Mouse (Mus musculus): Measurements from ENCODE around the gene Lyve1. TPM values are rescaled to one million over a fixed set of nuclear protein-coding genes. Genes with fewer than 3 reads are reported as not detected.

Gene Lyve1
- total and polyA plus RNA-seq, 3 experiments, result not detected

DNA sequence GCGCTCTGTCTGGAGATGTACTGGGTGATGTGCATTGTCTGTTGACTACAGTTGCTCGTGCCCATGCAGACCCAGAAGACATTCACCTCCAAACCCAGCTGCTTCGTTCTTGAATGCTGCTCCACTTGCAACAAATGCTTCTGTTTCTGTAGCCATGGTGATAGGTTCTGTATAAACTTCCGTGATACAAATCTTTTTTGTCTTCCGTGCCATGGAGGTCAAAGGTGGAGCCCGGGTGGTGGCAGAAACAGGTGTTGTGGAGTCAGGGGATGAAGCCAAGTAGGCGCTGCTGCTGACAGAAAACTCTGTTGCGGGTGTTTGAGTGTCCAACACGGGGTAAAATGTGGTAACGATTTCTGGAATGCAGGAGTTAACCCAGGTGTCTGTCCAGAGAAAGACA, 9.4 kb downstream of the Lyve1 start:
- Histone ChIP-seq H3K36me3 (ENCODE audit: control insufficient read depth in 1 of 2, insufficient read depth in 2 of 2, low read length in 2 of 2) (no peaks in the 10 kb centered on the region), H3K27me3 (ENCODE audit: control insufficient read depth in 1 of 2, insufficient read depth in 2 of 2, low read length in 2 of 2) (peaks cover 6 to 10% of the 10 kb centered on the region in 2 experiments), H3K9me3 (replicated peaks; ENCODE audit: insufficient read depth, low read length) (no peaks in the 10 kb centered on the region), H3K27ac (ENCODE audit: control insufficient read depth, low read depth, low read length) (no peak overlapping the region), H3K4me3 (ENCODE audit: control insufficient read depth in 1 of 2, insufficient read depth in 1 of 2, low read depth in 2 of 2, low read length in 2 of 2) (no peak overlapping the region), H3K79me2 (ENCODE audit: control insufficient read depth, insufficient read depth, low read length, poor library complexity) (no peaks in the 10 kb centered on the region), H3K9ac (ENCODE audit: control insufficient read depth, low read depth, low read length, poor library complexity, severe bottlenecking) (no peak overlapping the region), H3K4me1 (ENCODE audit: control insufficient read depth in 1 of 2, insufficient read depth in 2 of 2, low read length in 2 of 2) (no peaks in the 10 kb centered on the region)
- TF ChIP-seq NRF1 (IDR thresholded peaks at IDR 0.05; ENCODE audit: insufficient read depth, low read depth, low read length, poor library complexity, severe bottlenecking), result no peak
- no peak for TF ChIP-seq POLR2A (IDR thresholded peaks at IDR 0.05; ENCODE audit: control insufficient read depth in 1 of 2, insufficient read depth in 1 of 2, low read depth in 1 of 2, low read length in 2 of 2, poor library complexity in 1 of 2)
- TF ChIP-seq MAZ (IDR thresholded peaks at IDR 0.05; ENCODE audit: low read depth, low read length), result no peak
- TF ChIP-seq ELF1 (IDR thresholded peaks at IDR 0.05; ENCODE audit: low read depth, low read length), result no peak
- no peak for TF ChIP-seq KAT2A (conservative IDR thresholded peaks at IDR 0.05; ENCODE audit: low read depth, low read length)
- no peak for DNase-seq (ENCODE audit: low read depth, low spot score)

DNA sequence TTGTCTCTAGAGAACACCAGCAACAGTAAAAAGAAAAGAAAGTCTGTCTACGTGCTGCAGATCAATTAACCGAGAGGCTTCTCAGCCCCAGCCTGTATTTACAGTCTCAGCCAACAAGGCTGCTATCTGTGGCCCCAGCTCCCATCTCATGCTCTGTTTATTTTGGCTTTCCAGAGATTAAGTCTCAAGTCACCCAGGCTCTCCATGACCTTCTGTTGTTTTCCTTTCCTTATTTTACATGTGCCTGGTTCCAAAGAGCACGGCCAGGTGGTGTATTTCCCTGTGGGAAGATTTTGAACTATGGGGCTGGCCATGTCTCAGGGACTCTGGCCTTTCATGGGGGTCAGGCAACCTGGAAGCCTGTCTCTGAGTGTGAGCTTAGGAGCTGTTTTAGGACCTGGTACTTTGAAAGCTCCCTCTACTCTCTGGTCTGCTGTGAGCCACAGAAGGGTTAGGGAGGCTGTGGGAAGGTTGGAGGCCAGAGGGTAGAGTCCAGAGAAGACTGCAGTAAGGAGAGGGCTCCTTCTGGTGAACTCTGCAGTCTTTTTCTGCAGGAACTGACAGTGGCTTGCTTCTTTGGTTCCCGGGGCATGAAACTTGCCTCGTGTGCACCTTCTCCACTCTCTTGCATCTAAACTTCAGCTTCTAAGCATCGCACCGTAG, 11.4 kb downstream of the Lyve1 start:
- no peaks in the 10 kb centered on the region for H3K36me3 ChIP-seq (ENCODE audit: control insufficient read depth in 1 of 2, insufficient read depth in 2 of 2, low read length in 2 of 2)
- peaks cover 6 to 10% of the 10 kb centered on the region in 2 experiments for H3K27me3 ChIP-seq (ENCODE audit: control insufficient read depth in 1 of 2, insufficient read depth in 2 of 2, low read length in 2 of 2)
- no peaks in the 10 kb centered on the region for H3K79me2 ChIP-seq (ENCODE audit: control insufficient read depth, insufficient read depth, low read length, poor library complexity)
- H3K9me3 ChIP-seq (replicated peaks; ENCODE audit: insufficient read depth, low read length), result no peaks in the 10 kb centered on the region
- no peak for TF ChIP-seq TCF12 (IDR thresholded peaks at IDR 0.05; ENCODE audit: low read depth, low read length)
- no peak for TF ChIP-seq SMC3 (IDR thresholded peaks at IDR 0.05; ENCODE audit: low read depth, low read length)
- TF ChIP-seq NELFE (IDR thresholded peaks at IDR 0.05; ENCODE audit: low read depth, low read length), result no peak
- TF ChIP-seq USF1 (IDR thresholded peaks at IDR 0.05; ENCODE audit: low read depth, low read length), result no peak
- TF ChIP-seq USF2 (IDR thresholded peaks at IDR 0.05; ENCODE audit: borderline replicate concordance in 1 of 2, insufficient read depth in 1 of 2, low read depth in 1 of 2, low read length in 2 of 2), result no peak
- no peak for TF ChIP-seq ZMIZ1 (IDR thresholded peaks at IDR 0.05; ENCODE audit: low read depth, low read length)
- TF ChIP-seq RAD21 (IDR thresholded peaks at IDR 0.05; ENCODE audit: low read depth, low read length), result no peak
- TF ChIP-seq GABPA (IDR thresholded peaks at IDR 0.05; ENCODE audit: low read depth, low read length), result no peak
- TF ChIP-seq POLR2A (IDR thresholded peaks at IDR 0.05; ENCODE audit: control insufficient read depth in 1 of 2, insufficient read depth in 1 of 2, low read depth in 1 of 2, low read length in 2 of 2, poor library complexity in 1 of 2), result no peak
- no peak for TF ChIP-seq NRF1 (IDR thresholded peaks at IDR 0.05; ENCODE audit: insufficient read depth, low read depth, low read length, poor library complexity, severe bottlenecking)
- no peak for TF ChIP-seq POLR2AphosphoS5 (IDR thresholded peaks at IDR 0.05; ENCODE audit: borderline replicate concordance, low read depth, low read length)
- H3K9ac ChIP-seq (ENCODE audit: control insufficient read depth, low read depth, low read length, poor library complexity, severe bottlenecking), result no peak overlapping the region
- H3K4me1 ChIP-seq (ENCODE audit: control insufficient read depth in 1 of 2, insufficient read depth in 2 of 2, low read length in 2 of 2), result no peaks in the 10 kb centered on the region
- no peak overlapping the region for H3K4me3 ChIP-seq (ENCODE audit: control insufficient read depth in 1 of 2, insufficient read depth in 1 of 2, low read depth in 2 of 2, low read length in 2 of 2)
- no peak overlapping the region for H3K27ac ChIP-seq (ENCODE audit: control insufficient read depth, low read depth, low read length)
- no peak for DNase-seq (ENCODE audit: low read depth, low spot score)

Measured in MEL (cell line).